Mouse (Mus musculus): Measurements from ENCODE around the gene Gm1604a. TPM values are rescaled to one million over a fixed set of nuclear protein-coding genes. Genes with fewer than 3 reads are reported as not detected.
"Not testable (repeated sequence)": the region's sequence is repeated elsewhere in the genome, so short reads cannot be mapped to it uniquely, and the experiment has no call there.

The Gm1604a gene
- total RNA-seq (2022) = not detected

DNA sequence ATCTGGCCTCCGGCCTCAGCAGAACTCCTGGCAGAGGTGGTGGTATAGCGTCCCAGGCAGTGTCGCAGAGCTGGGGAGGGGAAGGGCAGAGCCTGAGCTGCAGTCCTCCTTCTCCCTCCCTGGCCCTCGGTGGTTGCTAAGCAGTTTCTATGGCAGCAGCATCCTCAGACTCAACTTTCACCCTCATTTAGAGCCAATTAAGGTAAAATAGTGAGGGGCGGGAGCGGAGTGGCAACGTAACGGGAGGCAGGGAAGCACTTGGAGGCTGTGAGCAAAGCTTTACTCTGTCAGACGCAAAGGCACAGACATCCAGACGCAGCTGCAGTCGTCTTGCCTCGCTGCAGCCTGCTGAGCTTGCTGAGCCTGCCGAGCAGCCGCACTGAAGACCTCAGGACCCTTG is at the start of gene Gm1604a:
Gm1604a (plus strand) TSS at position 312 of the 400 bp plus-strand sequence.
- not testable (repeated sequence) for DNase-seq (ENCODE audit: low spot score)

DNA sequence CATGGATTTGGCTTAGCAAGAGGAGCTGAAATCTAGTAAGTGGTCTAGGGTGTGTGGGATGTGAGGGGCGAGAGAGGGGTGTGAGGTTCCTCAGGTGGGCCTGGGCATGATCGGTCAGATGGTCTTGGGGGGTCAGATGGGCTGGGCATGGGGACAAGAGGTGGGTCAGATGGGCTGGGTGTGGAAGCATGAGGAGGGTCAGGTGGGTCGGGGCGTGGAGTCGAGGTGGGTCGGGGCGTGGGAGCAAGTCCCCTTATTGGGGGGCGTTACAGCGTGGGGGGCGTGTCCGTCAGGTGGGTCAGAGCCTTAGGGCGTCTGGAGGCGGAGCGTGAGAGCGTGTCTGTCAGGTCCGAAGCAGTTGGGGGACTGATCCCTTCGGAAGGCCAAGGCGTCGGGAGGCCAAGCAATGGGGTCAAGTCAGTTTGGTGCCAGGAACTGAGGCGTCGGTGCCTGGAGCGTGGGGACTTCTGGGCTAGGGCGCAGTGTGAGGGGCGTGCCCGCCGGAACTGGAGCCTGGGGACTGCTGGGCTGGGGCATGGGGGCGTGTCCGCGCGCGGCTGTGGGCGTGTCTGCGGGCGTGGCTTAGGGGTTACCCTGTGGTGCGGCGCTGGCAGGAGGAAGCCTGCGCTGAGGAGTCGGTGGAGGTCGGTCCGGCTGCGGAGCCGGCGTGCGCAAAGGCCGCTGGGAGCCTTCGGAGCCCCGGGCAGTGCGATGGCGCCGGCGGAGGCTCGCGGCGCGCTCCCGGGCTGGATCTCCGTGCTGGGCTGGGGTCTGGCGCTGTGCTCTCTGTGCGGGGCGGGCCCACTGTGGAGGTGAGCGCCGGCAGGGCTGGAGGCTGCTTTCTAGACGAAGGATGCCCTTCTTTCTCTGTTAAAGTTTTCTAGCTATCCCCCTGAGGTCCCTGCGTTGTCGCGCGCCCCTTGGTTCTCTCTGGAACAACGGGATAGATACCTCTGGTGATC is 46.8 kb upstream of the Gm1604a start, which contains the start of gene Gm49721:
Gm49721 (plus strand) TSS at position 618 of the 962 bp plus-strand sequence.
- DNase-seq (ENCODE audit: low spot score) = peak; percentile 74

DNA sequence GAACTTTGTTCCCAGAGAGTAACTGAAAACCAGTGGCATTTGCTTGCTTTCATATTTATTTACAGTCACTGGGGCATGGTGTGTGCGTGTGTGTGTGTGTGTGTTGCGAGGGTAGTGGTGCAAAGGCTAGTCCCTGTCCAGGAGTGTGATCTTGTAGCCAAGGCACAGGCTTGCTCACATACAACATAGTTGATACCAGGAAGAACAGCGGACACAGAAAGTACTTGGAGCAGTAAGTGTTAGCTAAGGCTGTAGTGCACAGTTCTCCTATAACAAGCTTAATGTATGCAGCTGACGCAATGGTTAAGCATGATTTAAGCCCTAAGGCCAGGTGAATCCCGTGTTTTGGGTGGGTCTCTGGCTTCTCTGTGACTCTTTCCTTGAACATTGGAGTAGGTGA is 46.0 kb upstream of the Gm1604a start:
- not testable (repeated sequence) for DNase-seq (ENCODE audit: low spot score)

DNA sequence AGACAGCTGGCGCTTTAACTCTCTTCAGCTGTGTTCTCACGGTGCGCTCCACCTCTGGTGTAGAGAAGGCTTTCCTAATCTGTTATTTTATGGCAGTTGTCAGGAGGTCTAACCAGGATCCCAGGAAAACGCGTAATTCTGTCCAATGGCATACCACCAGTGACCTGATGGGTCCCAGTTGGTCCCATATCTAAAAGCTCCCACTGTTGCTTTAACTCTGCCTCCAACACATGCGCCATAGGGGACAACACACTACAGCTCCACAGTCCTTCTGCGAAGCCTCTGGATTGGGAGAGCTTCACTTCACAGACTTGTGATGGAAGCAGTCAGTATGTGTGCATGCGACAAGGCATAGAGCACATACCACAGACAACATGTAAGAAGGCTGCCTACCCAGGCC is 45.2 kb upstream of the Gm1604a start:
- not testable (repeated sequence) for DNase-seq (ENCODE audit: low spot score)

DNA sequence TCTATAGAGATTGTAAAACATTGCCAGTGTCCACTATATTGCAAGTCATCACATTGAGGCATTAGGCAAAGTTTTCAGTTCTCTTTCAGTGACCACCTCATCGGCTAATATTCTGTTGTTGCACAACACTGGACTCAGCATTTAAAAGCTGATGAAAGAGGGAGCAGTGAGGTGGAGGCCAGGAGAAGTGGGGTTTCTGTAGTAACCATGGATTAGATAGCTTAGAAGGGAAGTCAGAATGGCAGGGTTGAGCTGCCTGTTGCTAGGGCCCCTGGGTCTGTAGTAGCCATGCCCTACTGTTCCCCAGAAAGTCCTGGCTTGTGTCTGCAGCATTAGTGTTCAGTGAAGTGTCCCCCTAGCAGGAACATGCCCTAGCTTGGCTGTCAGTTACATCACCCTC is 39.2 kb upstream of the Gm1604a start:
- DNase-seq (ENCODE audit: low spot score) = not testable (repeated sequence)

DNA sequence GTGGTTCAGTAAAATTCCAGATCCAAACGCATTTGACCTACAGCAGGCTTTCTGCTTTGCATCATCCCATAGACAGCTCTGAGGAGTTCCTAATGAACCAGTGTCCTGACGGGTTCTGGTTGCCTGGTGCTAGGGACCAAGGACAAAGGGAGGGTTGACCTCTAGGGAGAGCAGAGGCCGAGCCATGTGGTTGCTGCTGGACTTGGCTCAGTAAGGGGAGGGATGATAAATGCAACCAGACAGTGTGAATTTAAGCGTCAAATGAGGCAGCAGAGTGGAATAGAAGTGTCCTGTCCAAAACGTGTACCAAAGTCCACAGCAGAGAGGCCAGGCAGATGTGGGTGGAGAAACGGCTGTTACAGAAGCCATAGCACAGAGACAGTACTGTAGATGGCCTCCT is 29.9 kb upstream of the Gm1604a start:
- DNase-seq (ENCODE audit: low spot score) = not testable (repeated sequence)

DNA sequence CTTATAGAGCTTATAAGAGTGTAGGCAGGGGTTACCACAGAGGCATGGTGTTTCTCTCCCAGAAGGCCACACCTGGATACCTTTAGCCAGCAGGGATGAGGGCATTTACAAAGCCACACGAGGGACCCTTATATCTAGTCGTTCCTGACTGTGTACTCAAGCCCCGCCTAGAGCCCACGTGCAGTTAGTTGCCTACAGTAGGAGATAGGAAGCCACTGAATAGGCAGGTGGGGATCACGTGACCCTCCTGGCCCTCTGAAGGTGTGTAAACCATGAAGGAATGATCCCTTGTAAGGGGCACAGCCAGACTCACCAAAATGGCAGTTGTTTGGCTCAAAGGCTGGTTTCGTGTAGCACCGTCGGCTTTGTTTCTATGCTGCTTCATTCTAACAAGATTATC is 28.5 kb upstream of the Gm1604a start:
- DNase-seq (ENCODE audit: low spot score) = not testable (repeated sequence)

DNA sequence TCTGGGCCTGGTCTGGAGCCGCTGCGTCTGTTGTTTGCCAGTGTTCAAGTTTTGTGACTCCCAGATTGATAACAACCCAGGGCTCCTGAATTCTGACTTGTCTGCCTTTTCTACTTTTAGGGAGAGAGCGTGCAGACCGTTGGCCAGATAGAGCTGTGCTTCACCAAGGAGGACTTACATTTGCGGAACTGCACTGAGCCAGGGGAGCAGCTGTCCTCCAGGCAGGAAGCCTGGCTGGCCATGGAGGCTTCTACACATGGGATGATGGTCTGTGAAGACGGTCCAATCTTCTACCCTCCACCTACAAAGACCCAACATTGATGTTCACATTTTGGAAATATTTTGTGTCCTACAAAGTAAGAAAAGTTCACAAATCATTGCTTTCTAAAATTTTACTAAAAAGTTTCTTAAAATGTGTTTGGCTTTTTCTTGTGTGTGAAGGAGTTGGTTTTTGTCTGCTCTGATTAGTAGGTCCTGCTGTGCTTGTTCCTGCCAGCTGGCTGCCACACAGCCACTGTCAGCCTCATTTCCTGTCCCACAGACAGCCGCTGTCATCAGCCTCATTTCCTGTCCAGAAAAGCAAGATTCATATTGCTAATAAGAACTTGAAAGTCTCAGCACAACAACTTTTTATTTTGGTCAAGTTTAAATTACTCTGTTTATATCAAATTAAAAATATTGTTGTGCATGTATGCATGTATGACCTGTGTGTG is 27.4 kb upstream of the Gm1604a start:
- DNase-seq (ENCODE audit: low spot score) = not testable (repeated sequence)

DNA sequence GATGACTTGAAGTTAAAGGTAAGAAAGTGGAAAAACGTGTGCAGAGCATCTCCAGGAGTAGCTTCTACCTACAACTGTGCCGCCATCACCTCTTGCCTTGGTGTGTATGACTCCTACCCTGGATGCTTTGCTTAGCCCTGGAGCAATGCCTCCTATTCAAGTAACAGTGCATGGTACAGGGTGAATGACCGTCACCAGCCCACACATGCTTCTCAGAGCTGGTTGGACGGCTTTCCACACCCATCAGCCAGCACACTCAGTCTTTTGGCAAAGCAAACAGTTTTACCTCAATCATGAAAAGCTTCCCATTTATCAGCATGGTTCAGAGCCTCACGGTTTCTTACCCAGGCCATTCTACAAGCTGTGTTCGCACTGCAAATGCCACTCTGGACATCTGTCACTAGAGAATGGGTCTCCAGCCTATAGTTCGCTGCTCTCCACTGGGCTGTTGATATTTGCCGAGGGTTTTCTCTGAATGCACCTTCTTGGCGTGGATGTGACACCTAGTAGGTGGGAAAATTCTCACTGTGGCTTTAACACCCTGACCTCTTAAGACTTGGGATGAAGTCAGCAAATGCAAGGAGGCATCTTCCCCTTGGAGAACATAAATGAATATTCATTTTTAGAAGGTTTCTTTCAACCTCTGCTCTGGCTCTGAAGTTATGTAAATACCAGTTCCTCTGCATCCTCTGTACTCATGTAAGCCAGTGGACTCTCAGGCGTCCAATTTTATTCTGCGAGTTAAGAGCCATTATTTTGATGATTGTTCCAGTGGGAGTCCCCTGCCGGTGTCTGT is 23.4 kb upstream of the Gm1604a start:
- not testable (repeated sequence) for DNase-seq (ENCODE audit: low spot score)

DNA sequence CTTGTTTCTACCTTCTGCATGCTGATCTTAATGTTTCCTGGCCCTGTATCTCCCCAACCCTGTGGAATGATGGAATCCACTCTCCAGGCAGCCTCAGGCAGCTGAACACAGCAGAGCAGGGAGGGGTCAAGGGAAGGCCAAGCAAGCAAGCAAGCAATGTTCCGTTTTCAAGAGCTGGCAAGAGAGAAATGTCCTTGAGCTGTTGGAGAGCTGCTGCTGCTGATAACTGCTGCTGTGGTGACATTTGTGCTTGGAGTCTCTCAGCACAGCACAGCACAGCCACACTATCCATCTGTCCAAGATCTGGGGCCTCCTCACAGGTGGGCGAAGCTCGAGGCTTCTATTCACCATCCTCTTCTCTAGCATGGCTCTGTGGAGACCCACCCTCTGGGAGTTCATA is 22.0 kb upstream of the Gm1604a start:
- not testable (repeated sequence) for DNase-seq (ENCODE audit: low spot score)

DNA sequence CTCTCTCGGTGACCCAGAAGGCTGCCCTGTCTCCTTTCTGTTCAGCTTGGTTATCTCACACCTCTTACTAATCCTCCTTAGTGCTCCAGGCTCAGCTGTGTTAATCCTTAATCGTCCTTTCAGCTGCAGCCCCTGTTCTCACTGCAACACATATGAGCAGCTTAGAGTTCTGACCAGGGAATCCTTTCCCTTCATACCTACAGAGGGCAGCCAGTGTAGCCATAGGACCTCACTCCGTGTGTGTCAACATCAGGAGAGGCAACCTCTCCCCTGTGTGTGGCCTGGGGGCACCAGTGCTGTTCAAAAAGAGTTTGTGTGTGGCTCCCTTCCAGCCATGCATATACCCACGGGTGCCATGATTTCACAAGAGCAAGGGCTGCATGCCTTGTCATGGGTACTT is 19.7 kb upstream of the Gm1604a start:
- not testable (repeated sequence) for DNase-seq (ENCODE audit: low spot score)

DNA sequence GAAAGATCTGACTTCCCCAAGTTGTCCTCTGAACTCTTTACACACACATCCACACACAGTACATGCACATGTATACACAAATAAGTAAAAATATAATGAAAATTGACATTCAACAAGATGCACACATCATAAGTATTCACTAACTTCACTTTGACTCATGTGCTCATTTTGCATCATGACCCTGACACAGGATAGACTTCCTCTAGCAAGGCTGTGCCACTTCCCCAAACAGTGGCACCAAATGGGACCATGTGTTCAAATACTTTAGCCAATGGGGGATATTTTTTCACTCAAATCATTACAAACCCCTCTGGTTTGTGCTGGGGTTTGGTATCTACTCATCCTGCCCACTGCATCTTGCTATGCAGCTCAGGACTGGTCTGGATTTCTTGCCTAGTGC is 16.5 kb upstream of the Gm1604a start:
- DNase-seq (ENCODE audit: low spot score) = not testable (repeated sequence)

DNA sequence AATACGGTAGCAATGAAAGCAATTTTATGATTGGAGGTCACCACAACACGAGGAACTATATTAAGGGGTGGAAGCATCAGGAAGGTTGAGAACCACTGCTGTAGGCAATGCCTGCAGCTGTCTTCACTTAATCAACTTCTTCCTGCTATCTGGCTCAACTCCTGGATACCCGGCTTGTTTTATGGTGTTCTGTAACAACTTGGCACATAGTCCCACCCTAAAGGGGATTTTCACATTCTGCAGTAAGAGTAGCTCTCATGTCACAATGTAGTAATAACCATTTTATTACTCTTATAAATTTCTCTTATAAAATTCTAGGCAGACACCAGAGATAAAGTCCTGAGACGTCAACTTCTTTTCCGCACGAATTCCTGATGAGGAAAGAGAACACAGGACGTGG is 15.9 kb upstream of the Gm1604a start:
- DNase-seq (ENCODE audit: low spot score) = not testable (repeated sequence)

DNA sequence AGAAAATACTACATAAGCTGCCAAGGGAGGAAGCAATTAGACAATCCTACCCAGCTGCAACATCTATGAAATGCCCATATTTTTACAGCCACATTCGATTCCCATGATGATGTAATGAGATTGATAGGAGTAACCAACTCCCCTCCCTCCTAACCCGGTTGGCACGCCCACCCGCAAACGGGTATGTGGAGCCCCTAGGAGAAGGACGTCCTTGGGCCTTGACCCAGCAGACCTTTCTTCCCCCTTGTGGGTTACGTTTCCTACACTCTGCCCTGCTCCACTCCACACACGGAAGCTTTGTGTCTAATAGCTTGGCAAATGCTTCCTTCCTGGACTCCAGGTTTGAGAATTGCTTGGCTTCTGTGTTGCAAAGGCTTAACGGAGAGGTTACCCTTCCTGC is 15.5 kb upstream of the Gm1604a start:
- DNase-seq (ENCODE audit: low spot score) = not testable (repeated sequence)

DNA sequence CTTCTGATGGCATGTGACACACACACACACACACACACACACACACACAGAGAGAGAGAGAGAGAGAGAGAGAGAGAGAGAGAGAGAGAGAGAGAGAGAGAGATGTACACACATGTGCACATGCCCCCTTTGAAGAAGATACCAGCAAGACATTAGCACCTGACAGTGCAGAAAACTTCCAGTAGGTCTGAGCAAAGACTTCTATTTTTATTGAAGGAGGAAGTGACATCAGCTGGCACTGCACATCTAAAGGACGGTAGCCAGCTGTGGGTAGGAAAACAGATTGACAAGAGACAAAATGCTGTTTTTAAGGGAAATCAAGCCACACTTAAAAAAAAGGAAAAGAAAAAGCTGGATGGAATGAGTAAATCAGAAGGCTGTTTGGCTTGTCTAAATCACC is 11.2 kb upstream of the Gm1604a start:
- DNase-seq (ENCODE audit: low spot score) = not testable (repeated sequence)

DNA sequence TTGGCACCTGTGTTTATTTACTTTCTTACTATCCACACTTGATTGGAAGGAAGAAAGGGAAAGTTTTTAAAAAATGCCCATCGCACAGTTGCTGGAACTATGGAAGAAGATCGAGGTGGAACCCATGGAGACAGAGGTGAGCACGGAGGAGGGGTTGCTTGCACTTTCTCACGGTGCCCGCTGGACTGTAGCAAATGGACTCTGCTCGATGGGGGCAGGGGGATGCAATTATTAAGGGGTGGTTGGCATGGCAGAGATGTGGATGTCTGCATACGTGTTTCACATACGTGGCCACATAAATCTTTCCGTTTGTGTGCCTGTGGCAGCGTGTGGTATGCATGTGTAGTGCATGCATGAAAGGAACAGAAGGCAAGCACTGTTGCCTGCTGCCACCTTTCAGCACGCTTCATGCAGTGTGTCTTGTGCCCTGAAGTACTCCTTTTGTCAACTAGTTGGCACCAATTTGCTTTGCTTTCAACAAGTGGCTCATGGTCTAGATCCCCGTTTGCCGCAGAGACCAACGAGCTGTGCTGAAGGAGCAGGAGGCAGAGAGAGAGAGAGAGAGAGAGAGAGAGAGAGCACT is 487 bp downstream of the Gm1604a start:
- not testable (repeated sequence) for DNase-seq (ENCODE audit: low spot score)

DNA sequence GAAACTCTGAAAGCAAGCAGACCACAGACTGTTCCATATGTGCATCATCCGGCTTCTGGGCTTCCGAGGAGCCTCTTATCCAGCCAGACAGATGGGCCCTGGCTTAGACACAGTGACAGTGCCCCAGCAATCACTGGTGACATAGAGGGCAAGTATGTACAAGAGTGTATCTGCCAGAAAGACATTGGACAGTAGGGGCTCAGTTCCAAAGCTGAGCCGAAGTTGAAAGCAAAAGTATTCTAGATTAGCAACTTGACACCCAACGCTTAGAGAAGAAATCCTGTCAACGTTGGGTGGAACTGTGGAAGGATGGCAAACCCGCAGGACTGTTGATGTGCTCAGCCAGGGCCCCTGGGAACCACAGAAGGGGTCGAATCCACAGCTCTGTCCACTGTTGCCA is 4.8 kb downstream of the Gm1604a start:
- DNase-seq (ENCODE audit: low spot score) = not testable (repeated sequence)

DNA sequence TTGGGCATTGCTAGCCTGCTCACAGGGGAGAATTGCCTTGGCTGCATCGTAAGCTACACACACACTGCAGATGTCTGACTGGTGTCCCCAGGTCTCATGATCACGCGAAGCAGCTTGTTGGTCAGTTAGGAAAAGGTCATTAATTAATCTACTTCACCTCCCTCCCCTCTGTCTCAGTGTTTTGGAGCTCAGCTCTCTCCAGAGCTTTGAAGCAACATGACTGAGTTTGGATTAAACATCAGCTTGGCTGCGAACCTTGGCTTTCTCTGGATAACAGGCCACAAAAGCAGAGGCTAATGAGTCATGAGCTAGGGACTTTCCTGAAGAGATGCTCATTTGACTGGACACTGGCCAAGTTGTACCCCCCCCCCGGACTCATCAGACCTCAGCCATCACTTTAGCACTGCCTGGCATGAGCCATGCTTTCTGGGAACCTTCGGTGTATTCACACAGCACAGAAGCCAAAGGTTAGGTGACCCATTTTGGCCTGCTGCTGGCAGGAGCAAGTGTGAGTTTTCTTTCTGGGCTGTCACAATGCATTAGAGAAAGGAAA is 5.3 kb downstream of the Gm1604a start:
- DNase-seq (ENCODE audit: low spot score) = not testable (repeated sequence)

DNA sequence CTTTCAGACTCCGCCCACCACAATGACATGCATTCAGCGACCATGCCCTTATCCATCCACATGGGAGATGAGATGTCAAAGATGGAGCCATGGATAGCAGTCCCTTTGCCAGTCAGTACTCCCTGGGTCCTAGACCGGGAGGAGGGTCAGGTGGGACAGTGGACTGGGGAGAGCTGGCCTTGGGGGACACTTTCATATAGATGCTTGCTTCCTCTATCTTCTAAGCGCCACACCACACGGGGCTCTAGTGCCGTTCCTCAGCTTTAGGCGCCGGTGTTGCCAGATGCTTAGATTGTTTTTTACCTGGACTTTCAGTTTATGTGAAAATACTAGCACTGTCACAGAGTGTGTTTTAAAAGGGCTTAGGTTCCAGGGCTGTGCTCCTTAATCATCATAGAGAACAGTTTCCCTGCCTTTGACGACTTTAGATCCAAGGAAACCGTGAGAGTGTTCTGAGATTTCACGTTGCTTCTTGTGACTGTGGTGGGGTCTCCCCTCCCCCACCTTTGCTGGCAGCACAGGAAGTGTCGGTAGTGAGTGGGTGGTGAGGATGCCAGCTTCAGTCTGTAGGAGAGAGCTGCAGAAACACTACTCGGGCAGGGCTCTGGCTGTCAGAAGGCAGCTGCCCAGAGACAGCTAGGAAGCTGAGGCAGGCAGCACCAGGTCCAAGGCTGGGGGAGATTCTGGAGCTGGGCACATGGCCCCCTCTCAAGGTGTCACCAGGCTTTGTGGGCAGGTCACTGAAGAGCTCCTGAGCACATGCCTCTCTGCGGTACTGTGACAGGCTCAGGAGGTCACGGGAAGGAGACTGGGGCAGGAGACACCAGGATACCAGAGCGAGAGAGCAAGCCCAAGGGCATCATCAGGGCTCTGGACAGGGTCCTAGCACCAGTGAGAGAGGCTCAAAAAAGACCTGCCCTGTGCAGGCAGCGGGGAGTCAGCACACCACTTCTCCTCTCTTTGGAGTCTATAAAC is 8.1 kb downstream of the Gm1604a start:
- DNase-seq (ENCODE audit: low spot score) = not testable (repeated sequence)
